Mouse (Mus musculus) spleen, postnatal 10 days (tissue): Measurements from ENCODE around the gene Zfp771.

Source experiments
- DNase-seq, 2 experiments: peaks; one replicate each; pipeline ENCODE4 v3.0.0; 2021 to 2022; ENCODE audit warnings: low spot score in 2 of 2

The Zfp771 gene

GRCm38 (mm10) chr7:127282190-127282589 is 38.1 kb downstream of the Zfp771 start:
- DNase-seq: no peak

GRCm38 (mm10) chr7:127285154-127285553 is 41.1 kb downstream of the Zfp771 start:
- DNase-seq: peak in 1 of 2 experiments; percentile 39

- DNase-seq: no peak
Observed at GRCm38 (mm10) chr7:127287940-127288339, 43.9 kb downstream of the Zfp771 start.

GRCm38 (mm10) chr7:127289306-127289705 is 45.2 kb downstream of the Zfp771 start:
- no peak for DNase-seq

- DNase-seq: no peak
Observed at GRCm38 (mm10) chr7:127290142-127290541, 46.1 kb downstream of the Zfp771 start.

GRCm38 (mm10) chr7:127296098-127296497 is 52.0 kb downstream of the Zfp771 start, which contains the start of gene Itgal:
Gene Itgal, plus strand, starts transcription at chr7:127296260.
- DNase-seq: peak; percentile 35 to 66

GRCm38 (mm10) chr7:127296786-127297555 is 52.9 kb downstream of the Zfp771 start:
- no peak for DNase-seq

GRCm38 (mm10) chr7:127297586-127298193 is 53.6 kb downstream of the Zfp771 start:
- no peak for DNase-seq
